In genomic region chr9:107663525-107663924, GRCm38 (mm10) we compare ENCODE assay signal across 15 mouse cellular contexts. TPM values are rescaled to one million over a fixed set of nuclear protein-coding genes. Genes with fewer than 3 reads are reported as not detected.
A peak's percentile ranks its signal among the peaks of the same experiment; 100 is the strongest.
DNase-seq lines count a peak whose midpoint lies in the region; ATAC-seq and TF ChIP-seq lines count a peak whose summit lies in the region.
"Had no signal": no experiment of that assay in that cellular context is flagged by ENCODE, and none has a peak within 500 bp of the region (broad histone marks: within the 10 kb centered on the region; RNA-seq: fewer than 3 reads in every experiment).

No protein-coding gene starts in this region.

- H3K36me3 ChIP-seq in forebrain, embryonic 15.5 days, result no peaks in the 10 kb centered on the region
- H3K36me3 ChIP-seq in forebrain, embryonic 14.5 days (ENCODE audit: control insufficient read depth, insufficient read depth, low read length), result no peaks in the 10 kb centered on the region
- no peaks in the 10 kb centered on the region for H3K36me3 ChIP-seq in testis, adult 2 months (ENCODE audit: control insufficient read depth, insufficient read depth, low read length)
- no peaks in the 10 kb centered on the region for H3K36me3 ChIP-seq in limb, embryonic 13.5 days

- no peak for ATAC-seq in forebrain, embryonic 15.5 days (replicated peaks)
- ATAC-seq in forebrain, embryonic 14.5 days, result no peak
- no peak for ATAC-seq in limb, embryonic 13.5 days (ENCODE audit: low FRiP score, low read depth)
- ATAC-seq in megakaryocyte progenitor cell, adult 5-6 weeks (replicated peaks; ENCODE audit: poor library complexity), result no peak
- ATAC-seq: intestine, embryonic 16.5 days had no signal

- peaks cover 48% of the 10 kb centered on the region for H3K4me1 ChIP-seq in forebrain, embryonic 15.5 days
- H3K4me1 ChIP-seq in forebrain, embryonic 14.5 days (ENCODE audit: control insufficient read depth, insufficient read depth, low read length), result peaks cover 25% of the 10 kb centered on the region
- peaks cover 3% of the 10 kb centered on the region; the same call in 1 of the 2 replicates for H3K4me1 ChIP-seq in testis, adult 2 months (ENCODE audit: control insufficient read depth, insufficient read depth, low read length)
- H3K4me1 ChIP-seq in limb, embryonic 13.5 days, result peaks cover 35% of the 10 kb centered on the region
- peaks cover 16% of the 10 kb centered on the region; the same call in 1 of the 2 replicates for H3K4me1 ChIP-seq in olfactory bulb, adult 2 months (ENCODE audit: control insufficient read depth, insufficient read depth, low read length)

- DNase-seq in forebrain, embryonic 14.5 days (ENCODE audit: low spot score), result no peak
- DNase-seq in testis, postnatal 14 days (ENCODE audit: low spot score), result no peak
- DNase-seq in thymus, postnatal 25 days, result no peak
- DNase-seq: adrenal gland, adult 2 months; cerebellum, postnatal 25 days; heart, adult 11 months; kidney, postnatal 14 days; left cerebral cortex, postnatal 4 days; lung, adult 18-20 months had no signal

- no peak for TF ChIP-seq CTCF in testis, adult 2 months (IDR thresholded peaks at IDR 0.05; ENCODE audit: control insufficient read depth, insufficient read depth, insufficient replicate concordance, low read depth, low read length)
- TF ChIP-seq CTCF in olfactory bulb, adult 2 months (IDR thresholded peaks at IDR 0.05; ENCODE audit: insufficient read depth, low read depth, low read length), result no peak

- no peak overlapping the region for H3K27ac ChIP-seq in forebrain, embryonic 15.5 days (replicated peaks)
- H3K27ac ChIP-seq in forebrain, embryonic 14.5 days (ENCODE audit: low read depth, low read length), result no peak overlapping the region
- H3K27ac ChIP-seq in testis, adult 2 months (ENCODE audit: control insufficient read depth, insufficient read depth, low read depth, low read length), result no peak overlapping the region
- H3K27ac ChIP-seq in limb, embryonic 13.5 days, result no peak overlapping the region
- H3K27ac ChIP-seq in olfactory bulb, adult 2 months (ENCODE audit: insufficient read depth, low read depth, low read length), result no peak overlapping the region

- H3K9ac ChIP-seq in forebrain, embryonic 15.5 days (replicated peaks), result no peak overlapping the region
- H3K9ac ChIP-seq in forebrain, embryonic 14.5 days (ENCODE audit: low read length), result no peak overlapping the region
- peak overlapping the region; percentile 43; the same call in 1 of the 2 replicates for H3K9ac ChIP-seq in limb, embryonic 13.5 days

- 0 out of 2 replicates have a peak, but pooled peaks have one; percentile 13 for TF ChIP-seq POLR2A in testis, adult 2 months (IDR thresholded peaks at IDR 0.05; ENCODE audit: control insufficient read depth, low read depth, low read length)
- no peak for TF ChIP-seq POLR2A in olfactory bulb, adult 2 months (IDR thresholded peaks at IDR 0.05; ENCODE audit: insufficient read depth, low read depth, low read length)

- peaks cover 14% of the 10 kb centered on the region; the same call in 1 of the 2 replicates for H3K27me3 ChIP-seq in forebrain, embryonic 15.5 days
- H3K27me3 ChIP-seq in forebrain, embryonic 14.5 days (replicated peaks; ENCODE audit: control insufficient read depth, insufficient read depth, low read length), result peaks cover 8% of the 10 kb centered on the region
- H3K27me3 ChIP-seq in testis, adult 2 months (ENCODE audit: control insufficient read depth, insufficient read depth, low read length), result no peaks in the 10 kb centered on the region; the same call in 1 of the 2 replicates
- H3K27me3 ChIP-seq in limb, embryonic 13.5 days, result peaks cover 28% of the 10 kb centered on the region

- WGBS in forebrain, embryonic 15.5 days, result 49% methylated on average over 9 of the region's 9 CpGs
- 59% methylated on average over 9 of the region's 9 CpGs for WGBS in forebrain, embryonic 14.5 days
- 73% methylated on average over 9 of the region's 9 CpGs for WGBS in limb, embryonic 13.5 days
- 44% methylated on average over 9 of the region's 9 CpGs for WGBS in olfactory bulb, adult 2 months

- H3K9me3 ChIP-seq in forebrain, embryonic 15.5 days, result no peaks in the 10 kb centered on the region
- no peaks in the 10 kb centered on the region for H3K9me3 ChIP-seq in forebrain, embryonic 14.5 days (replicated peaks; ENCODE audit: control insufficient read depth, low read length)
- H3K9me3 ChIP-seq in limb, embryonic 13.5 days, result no peaks in the 10 kb centered on the region

- H3K4me3 ChIP-seq in forebrain, embryonic 15.5 days, result no peak overlapping the region
- H3K4me3 ChIP-seq in forebrain, embryonic 14.5 days (ENCODE audit: low read depth, low read length), result no peak overlapping the region
- no peak overlapping the region for H3K4me3 ChIP-seq in testis, adult 2 months (ENCODE audit: control insufficient read depth, low read depth, low read length)
- H3K4me3 ChIP-seq in limb, embryonic 13.5 days, result no peak overlapping the region
- H3K4me3 ChIP-seq in olfactory bulb, adult 2 months (ENCODE audit: insufficient read depth, low read depth, low read length), result peak overlapping the region; percentile 10; the same call in 1 of the 2 replicates

- peak overlapping the region; percentile 0; the same call in 1 of the 2 replicates for H3K4me2 ChIP-seq in forebrain, embryonic 15.5 days (replicated peaks)
- no peak overlapping the region for H3K4me2 ChIP-seq in forebrain, embryonic 14.5 days (ENCODE audit: low read length)
- H3K4me2 ChIP-seq in limb, embryonic 13.5 days (replicated peaks), result no peak overlapping the region

RNA-seq across cellular contexts. Expression of gene Slc38a3, which starts 5.8 kb away (rescaled TPM):
- polyA plus RNA-seq in forebrain, embryonic 15.5 days (2015; fragmentation: Nextera tagmentation; extraction: Ambion mirVana), result 24.2 and 24.4 TPM in 2 replicates
- 32.8 and 32.9 TPM in 2 replicates for polyA plus RNA-seq in forebrain, embryonic 14.5 days (2014; fragmentation: Nextera tagmentation; extraction: Ambion mirVana)
- polyA plus RNA-seq in testis, adult 2 months (2012; rRNA removed), result 0.10 and 0.32 TPM in 2 replicates
- 4.3 and 5.3 TPM in 2 replicates for polyA plus RNA-seq in limb, embryonic 13.5 days (2015; fragmentation: Nextera tagmentation; extraction: Ambion mirVana)
- polyA plus RNA-seq in olfactory bulb, adult 2 months (2012; ENCODE audit: insufficient read depth, insufficient read length, low replicate concordance, missing spikeins), result not detected in 2 replicates
- total RNA-seq in megakaryocyte progenitor cell, adult 5-6 weeks (2015), result not detected in 2 replicates
- not detected in 2 replicates for total RNA-seq in megakaryocyte progenitor cell, adult 5-6 weeks (2017)

RNA-seq across cellular contexts. Expression of gene Gnat1, which starts 16.0 kb away (rescaled TPM):
- 1.7 and 1.8 TPM in 2 replicates for polyA plus RNA-seq in forebrain, embryonic 15.5 days (2015; fragmentation: Nextera tagmentation; extraction: Ambion mirVana)
- polyA plus RNA-seq in forebrain, embryonic 14.5 days (2014; fragmentation: Nextera tagmentation; extraction: Ambion mirVana), result 0.28 and 0.66 TPM in 2 replicates
- polyA plus RNA-seq in testis, adult 2 months (2012; rRNA removed), result 0.05 and 0.12 TPM in 2 replicates
- 0.74 and 1.0 TPM in 2 replicates for polyA plus RNA-seq in limb, embryonic 13.5 days (2015; fragmentation: Nextera tagmentation; extraction: Ambion mirVana)
- polyA plus RNA-seq in olfactory bulb, adult 2 months (2012; ENCODE audit: insufficient read depth, insufficient read length, low replicate concordance, missing spikeins), result not detected in 2 replicates
- total RNA-seq in megakaryocyte progenitor cell, adult 5-6 weeks (2015), result 0.12 TPM in 1 of 2 replicates, not detected in the other
- total RNA-seq in megakaryocyte progenitor cell, adult 5-6 weeks (2017), result not detected in 2 replicates

RNA-seq across cellular contexts. Expression of gene Gnai2, which starts 28.4 kb away (rescaled TPM):
- 335 and 338 TPM in 2 replicates for polyA plus RNA-seq in forebrain, embryonic 15.5 days (2015; fragmentation: Nextera tagmentation; extraction: Ambion mirVana)
- polyA plus RNA-seq in forebrain, embryonic 14.5 days (2014; fragmentation: Nextera tagmentation; extraction: Ambion mirVana), result 371 and 423 TPM in 2 replicates
- 87.7 and 103 TPM in 2 replicates for polyA plus RNA-seq in testis, adult 2 months (2012; rRNA removed)
- 383 and 392 TPM in 2 replicates for polyA plus RNA-seq in limb, embryonic 13.5 days (2015; fragmentation: Nextera tagmentation; extraction: Ambion mirVana)
- 1,429 TPM in 1 of 2 replicates, not detected in the other for polyA plus RNA-seq in olfactory bulb, adult 2 months (2012; ENCODE audit: insufficient read depth, insufficient read length, low replicate concordance, missing spikeins)
- total RNA-seq in megakaryocyte progenitor cell, adult 5-6 weeks (2015), result 333 and 362 TPM in 2 replicates
- 423 and 432 TPM in 2 replicates for total RNA-seq in megakaryocyte progenitor cell, adult 5-6 weeks (2017)

RNA-seq across cellular contexts. Expression of gene Sema3f, which starts 46.8 kb away (rescaled TPM):
- polyA plus RNA-seq in forebrain, embryonic 15.5 days (2015; fragmentation: Nextera tagmentation; extraction: Ambion mirVana), result 13.7 and 14.6 TPM in 2 replicates
- polyA plus RNA-seq in forebrain, embryonic 14.5 days (2014; fragmentation: Nextera tagmentation; extraction: Ambion mirVana), result 7.4 and 12.2 TPM in 2 replicates
- 9.9 and 12.0 TPM in 2 replicates for polyA plus RNA-seq in testis, adult 2 months (2012; rRNA removed)
- polyA plus RNA-seq in limb, embryonic 13.5 days (2015; fragmentation: Nextera tagmentation; extraction: Ambion mirVana), result 31.8 and 32.1 TPM in 2 replicates
- polyA plus RNA-seq in olfactory bulb, adult 2 months (2012; ENCODE audit: insufficient read depth, insufficient read length, low replicate concordance, missing spikeins), result not detected in 2 replicates
- not detected in 2 replicates for total RNA-seq in megakaryocyte progenitor cell, adult 5-6 weeks (2015)
- 1.00 TPM in 1 of 2 replicates, not detected in the other for total RNA-seq in megakaryocyte progenitor cell, adult 5-6 weeks (2017)

RNA-seq across cellular contexts. Expression of gene Sema3b, which starts 54.5 kb away (rescaled TPM):
- polyA plus RNA-seq in forebrain, embryonic 15.5 days (2015; fragmentation: Nextera tagmentation; extraction: Ambion mirVana), result 1.7 and 2.8 TPM in 2 replicates
- polyA plus RNA-seq in forebrain, embryonic 14.5 days (2014; fragmentation: Nextera tagmentation; extraction: Ambion mirVana), result 0.85 and 1.3 TPM in 2 replicates
- polyA plus RNA-seq in testis, adult 2 months (2012; rRNA removed), result 2.1 and 4.1 TPM in 2 replicates
- polyA plus RNA-seq in limb, embryonic 13.5 days (2015; fragmentation: Nextera tagmentation; extraction: Ambion mirVana), result 8.0 and 8.6 TPM in 2 replicates
- polyA plus RNA-seq in olfactory bulb, adult 2 months (2012; ENCODE audit: insufficient read depth, insufficient read length, low replicate concordance, missing spikeins), result not detected in 2 replicates
- not detected in 2 replicates for total RNA-seq in megakaryocyte progenitor cell, adult 5-6 weeks (2015)
- total RNA-seq in megakaryocyte progenitor cell, adult 5-6 weeks (2017), result not detected in 2 replicates
